Mouse (Mus musculus): Measurements from ENCODE around the gene Nrxn3.

Gene Nrxn3

GRCm38 (mm10) chr12:89945911-89946502 lies 1223.3 kb downstream of the Nrxn3 start:
- DNase-seq (ENCODE audit: low spot score in 2 of 2) = no peak

- DNase-seq (ENCODE audit: low spot score in 2 of 2) = no peak
Observed at GRCm38 (mm10) chr12:89946522-89946921, 1223.8 kb downstream of the Nrxn3 start.

GRCm38 (mm10) chr12:89953237-89953636 lies 1230.6 kb downstream of the Nrxn3 start:
- no peak for DNase-seq (ENCODE audit: low spot score in 2 of 2)

- DNase-seq (ENCODE audit: low spot score in 2 of 2) = no peak
Observed at GRCm38 (mm10) chr12:89953649-89954048, 1231.0 kb downstream of the Nrxn3 start.

- DNase-seq (ENCODE audit: low spot score in 2 of 2) = no peak
Observed at GRCm38 (mm10) chr12:89954441-89955070, 1231.9 kb downstream of the Nrxn3 start.

GRCm38 (mm10) chr12:89963073-89963472 lies 1240.4 kb downstream of the Nrxn3 start:
- DNase-seq (ENCODE audit: low spot score in 2 of 2) = no peak

GRCm38 (mm10) chr12:89976648-89977047 lies 1254.0 kb downstream of the Nrxn3 start:
- no peak for DNase-seq (ENCODE audit: low spot score in 2 of 2)

- DNase-seq (ENCODE audit: low spot score in 2 of 2) = peak in 1 of 2 experiments; percentile 13
Observed at GRCm38 (mm10) chr12:89977479-89977878, 1254.8 kb downstream of the Nrxn3 start.

GRCm38 (mm10) chr12:89979190-89979589 lies 1256.5 kb downstream of the Nrxn3 start:
- DNase-seq (ENCODE audit: low spot score in 2 of 2) = no peak

GRCm38 (mm10) chr12:89982445-89982844 lies 1259.8 kb downstream of the Nrxn3 start:
- DNase-seq (ENCODE audit: low spot score in 2 of 2) = no peak

- DNase-seq (ENCODE audit: low spot score in 2 of 2) = no peak
Observed at GRCm38 (mm10) chr12:89983399-89983798, 1260.7 kb downstream of the Nrxn3 start.

- DNase-seq (ENCODE audit: low spot score in 2 of 2) = no peak
Observed at GRCm38 (mm10) chr12:89986219-89986618, 1263.5 kb downstream of the Nrxn3 start.

- no peak for DNase-seq (ENCODE audit: low spot score in 2 of 2)
Observed at GRCm38 (mm10) chr12:89993273-89993672, 1270.6 kb downstream of the Nrxn3 start.

GRCm38 (mm10) chr12:89995392-89995791 lies 1272.7 kb downstream of the Nrxn3 start:
- no peak for DNase-seq (ENCODE audit: low spot score in 2 of 2)

- no peak for DNase-seq (ENCODE audit: low spot score in 2 of 2)
Observed at GRCm38 (mm10) chr12:90010280-90010679, 1287.6 kb downstream of the Nrxn3 start.

GRCm38 (mm10) chr12:90013958-90014357 lies 1291.3 kb downstream of the Nrxn3 start:
- no peak for DNase-seq (ENCODE audit: low spot score in 2 of 2)

- no peak for DNase-seq (ENCODE audit: low spot score in 2 of 2)
Observed at GRCm38 (mm10) chr12:90027023-90027422, 1304.3 kb downstream of the Nrxn3 start.

GRCm38 (mm10) chr12:90041038-90041437 lies 1318.4 kb downstream of the Nrxn3 start:
- no peak for DNase-seq (ENCODE audit: low spot score in 2 of 2)

GRCm38 (mm10) chr12:90056256-90056655 lies 1333.6 kb downstream of the Nrxn3 start:
- DNase-seq (ENCODE audit: low spot score in 2 of 2) = no peak

GRCm38 (mm10) chr12:90059786-90060185 lies 1337.1 kb downstream of the Nrxn3 start:
- peak; percentile 25 to 40 for DNase-seq (ENCODE audit: low spot score in 2 of 2)

- no peak for DNase-seq (ENCODE audit: low spot score in 2 of 2)
Observed at GRCm38 (mm10) chr12:90061312-90061711, 1338.6 kb downstream of the Nrxn3 start.

GRCm38 (mm10) chr12:90062219-90062618 lies 1339.5 kb downstream of the Nrxn3 start:
- DNase-seq (ENCODE audit: low spot score in 2 of 2) = no peak

GRCm38 (mm10) chr12:90063443-90063842 lies 1340.8 kb downstream of the Nrxn3 start:
- no peak for DNase-seq (ENCODE audit: low spot score in 2 of 2)

- DNase-seq (ENCODE audit: low spot score in 2 of 2) = no peak
Observed at GRCm38 (mm10) chr12:90085862-90086261, 1363.2 kb downstream of the Nrxn3 start.
